Comparison of ENCODE assay signal across 20 mouse cellular contexts in the genomic region with DNA sequence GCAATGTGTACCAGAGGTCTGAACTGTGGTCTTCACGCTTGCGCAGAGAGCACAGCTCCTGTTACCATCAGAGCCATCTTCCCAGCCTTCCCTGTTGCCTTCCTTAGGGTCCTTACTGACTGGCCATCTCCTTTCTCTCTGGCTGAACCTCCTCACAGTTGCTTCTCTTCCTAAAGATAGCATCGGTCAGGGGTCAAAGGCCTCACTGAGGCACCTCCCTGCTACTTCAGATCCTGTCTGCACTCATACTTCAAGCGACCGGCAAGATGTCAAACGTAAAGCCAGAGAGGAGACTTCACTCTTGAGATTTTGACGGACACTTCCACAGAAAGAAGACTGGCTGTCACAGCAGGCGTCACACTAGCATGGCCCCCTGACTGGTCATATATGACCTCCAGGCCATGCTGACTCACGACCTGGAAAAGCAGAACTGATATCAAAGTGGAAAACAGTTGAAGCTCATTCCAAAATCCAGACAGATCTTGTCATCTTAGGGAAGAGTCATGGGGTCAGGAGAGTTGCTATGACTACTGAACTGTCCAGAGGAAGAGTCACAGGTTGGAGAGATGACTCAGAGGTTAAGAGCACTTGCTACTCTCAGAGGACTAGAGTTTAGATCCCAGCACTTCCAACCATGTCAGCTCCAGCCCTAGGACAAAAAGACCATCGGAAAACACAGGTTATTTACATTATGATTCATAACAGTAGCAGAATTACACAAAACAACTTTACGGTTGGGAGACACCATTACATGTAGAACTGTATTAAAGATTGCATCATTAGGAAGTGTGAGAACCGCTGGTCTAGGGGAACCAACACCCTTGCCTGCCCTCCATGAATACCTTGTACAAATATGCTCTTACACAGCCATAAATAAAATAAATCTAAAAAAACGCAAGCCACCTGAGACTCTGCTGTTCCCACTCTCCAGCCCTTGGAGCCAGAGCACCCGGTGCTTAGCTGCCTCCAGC. TPM values are rescaled to one million over a fixed set of nuclear protein-coding genes. Genes with fewer than 3 reads are reported as not detected.
DNase-seq lines count a peak whose midpoint lies in the region; TF ChIP-seq lines count a peak whose summit lies in the region.
"Had no signal": no experiment of that assay in that cellular context is flagged by ENCODE, and none has a peak within 500 bp of the region (broad histone marks: within the 10 kb centered on the region; RNA-seq: fewer than 3 reads in every experiment).

No protein-coding gene starts in this region.

- TF ChIP-seq POLR2A in cerebellum, adult 2 months (IDR thresholded peaks at IDR 0.05; ENCODE audit: borderline replicate concordance, insufficient read depth, low read length) = no peak
- no peak for TF ChIP-seq POLR2A in myocyte (IDR thresholded peaks at IDR 0.05; ENCODE audit: insufficient read length, low read depth)
- no peak for TF ChIP-seq POLR2A in thymus, adult 2 months (IDR thresholded peaks at IDR 0.05; ENCODE audit: control insufficient read depth, extremely low read depth, insufficient read depth, low read length, poor library complexity)

- DNase-seq in cerebellum, adult 8-10 months = peak; percentile 10
- DNase-seq in cerebellum, adult 2 months = no peak
- DNase-seq in 416B (ENCODE audit: low read depth) = peak; percentile 43
- peak; percentile 33 for DNase-seq in Muller cell, postnatal 12 days (ENCODE audit: inconsistent ontology term)
- DNase-seq in thymus, adult 2 months = no peak
- no peak for DNase-seq in thymus, postnatal 14 days
- DNase-seq: cerebellum, postnatal 14 days; gastrocnemius, adult 2 months; heart, postnatal 4 days; kidney, adult 2 months; kidney, postnatal 10 days; liver, embryonic 13.5 days; lung, embryonic 14.5 days had no signal

- H3K4me1 ChIP-seq in cerebellum, adult 2 months (ENCODE audit: control insufficient read depth, insufficient read depth, low read length) = peaks cover 22% of the 10 kb centered on the region
- peaks cover 12% of the 10 kb centered on the region for H3K4me1 ChIP-seq in thymus, adult 2 months (replicated peaks; ENCODE audit: control insufficient read depth, insufficient read depth, low read length)

- no peak overlapping the region for H3ac ChIP-seq in myocyte (ENCODE audit: control insufficient read depth, insufficient read length)

- no peak overlapping the region for H3K4me2 ChIP-seq in myocyte (ENCODE audit: low read depth)
- H3K4me2 ChIP-seq: embryonic facial prominence, embryonic 12.5 days; hindbrain, embryonic 14.5 days; lung, embryonic 14.5 days; neural tube, embryonic 15.5 days had no signal

- H3K4me3 ChIP-seq in cerebellum, adult 2 months (replicated peaks; ENCODE audit: insufficient read depth, low read depth, low read length) = no peak overlapping the region
- H3K4me3 ChIP-seq in myocyte = no peak overlapping the region
- no peak overlapping the region for H3K4me3 ChIP-seq in thymus, adult 2 months (ENCODE audit: control insufficient read depth, insufficient read depth, low read length)
- H3K4me3 ChIP-seq: embryonic facial prominence, embryonic 12.5 days; gastrocnemius, adult 2 months; heart, embryonic 10.5 days; left cerebral cortex, adult 2 months; neural tube, embryonic 15.5 days had no signal

- WGBS in cerebellum, adult 2 months = 91% methylated on average over 14 of the region's 14 CpGs
- WGBS in thymus, adult 2 months = 94% methylated on average over 14 of the region's 14 CpGs

- H3K27me3 ChIP-seq in cerebellum, adult 2 months (ENCODE audit: control insufficient read depth, insufficient read depth, low read length) = no peaks in the 10 kb centered on the region
- H3K27me3 ChIP-seq in myocyte (ENCODE audit: control insufficient read depth, insufficient read depth, insufficient read length) = no peaks in the 10 kb centered on the region
- H3K27me3 ChIP-seq in thymus, adult 2 months (ENCODE audit: control insufficient read depth, insufficient read depth, low read length) = no peaks in the 10 kb centered on the region
- H3K27me3 ChIP-seq: embryonic facial prominence, embryonic 12.5 days; forebrain, embryonic 13.5 days; liver, embryonic 13.5 days; neural tube, embryonic 15.5 days had no signal

- peaks cover 26% of the 10 kb centered on the region for H3K79me2 ChIP-seq in myocyte (ENCODE audit: control insufficient read depth, insufficient read depth)

- no peak overlapping the region for H3K27ac ChIP-seq in cerebellum, adult 2 months (ENCODE audit: insufficient read depth, low read length)
- no peak overlapping the region for H3K27ac ChIP-seq in thymus, adult 2 months (ENCODE audit: control insufficient read depth, insufficient read depth, low read length)
- H3K27ac ChIP-seq: embryonic facial prominence, embryonic 12.5 days; forebrain, embryonic 13.5 days; heart, embryonic 10.5 days; hindbrain, embryonic 14.5 days; left cerebral cortex, adult 2 months; liver, embryonic 13.5 days; neural tube, embryonic 15.5 days had no signal

- TF ChIP-seq CTCF in cerebellum, adult 2 months (IDR thresholded peaks at IDR 0.05; ENCODE audit: borderline replicate concordance, insufficient read depth, low read depth, low read length) = no peak
- no peak for TF ChIP-seq CTCF in thymus, adult 2 months (IDR thresholded peaks at IDR 0.05; ENCODE audit: borderline replicate concordance, control insufficient read depth, extremely low read depth, insufficient read depth, low read length, poor library complexity)

- H3K36me3 ChIP-seq in myocyte (ENCODE audit: control insufficient read depth, insufficient read depth) = no peaks in the 10 kb centered on the region
- no peaks in the 10 kb centered on the region for H3K36me3 ChIP-seq in thymus, adult 2 months (ENCODE audit: control insufficient read depth, insufficient read depth, low read length)
- H3K36me3 ChIP-seq: embryonic facial prominence, embryonic 12.5 days; heart, embryonic 10.5 days; neural tube, embryonic 15.5 days had no signal

TF ChIP-seq in myocyte, 11 proteins besides CTCF, POLR2A, EP300 and RAD21:
- TF ChIP-seq MAX (IDR thresholded peaks at IDR 0.05; ENCODE audit: low read depth) = no peak
- TF ChIP-seq CEBPB (IDR thresholded peaks at IDR 0.05; ENCODE audit: insufficient read depth, poor library complexity, severe bottlenecking) = peak; percentile 60
- TF ChIP-seq SRF (IDR thresholded peaks at IDR 0.05; ENCODE audit: control insufficient read depth, insufficient read length, low read depth) = no peak
- peak; percentile 30 for TF ChIP-seq USF1 (IDR thresholded peaks at IDR 0.05; ENCODE audit: low read depth)

RNA-seq across cellular contexts. Expression of a gene that starts 1.8 kb away (rescaled TPM):
- polyA plus RNA-seq in cerebellum, adult 2 months (2012; rRNA removed) = 63.5 and 68.6 TPM in 2 replicates
- 707 TPM for polyA plus RNA-seq in myocyte (2012; fragmentation: generic; extraction: Trizol)
- polyA plus RNA-seq in thymus, adult 2 months (2012; rRNA removed) = 60.5 and 61.7 TPM in 2 replicates

RNA-seq across cellular contexts. Expression of a gene that starts 25.0 kb away (rescaled TPM):
- 73.3 and 74.1 TPM in 2 replicates for polyA plus RNA-seq in cerebellum, adult 2 months (2012; rRNA removed)
- polyA plus RNA-seq in myocyte (2012; fragmentation: generic; extraction: Trizol) = 85.9 TPM
- 108 and 123 TPM in 2 replicates for polyA plus RNA-seq in thymus, adult 2 months (2012; rRNA removed)

RNA-seq across cellular contexts. Expression of a gene that starts 51.6 kb away (rescaled TPM):
- polyA plus RNA-seq in cerebellum, adult 2 months (2012; rRNA removed) = 109 and 114 TPM in 2 replicates
- 172 TPM for polyA plus RNA-seq in myocyte (2012; fragmentation: generic; extraction: Trizol)
- 168 and 179 TPM in 2 replicates for polyA plus RNA-seq in thymus, adult 2 months (2012; rRNA removed)

Comparison
In these comparisons a context has a peak if more than half of its experiments do, and no peak if none do; other contexts are left out.
1. DNase-seq: peak in cerebellum, adult 8-10 months (single experiment), 416B (single experiment) and Muller cell, postnatal 12 days (single experiment); none in cerebellum, adult 2 months (0 of 2), thymus, adult 2 months (single experiment) and thymus, postnatal 14 days (single experiment).
2. RNA of a gene that starts 1.8 kb away (polyA plus RNA-seq): 707 TPM in myocyte (single experiment); 63.5 to 68.6 TPM in cerebellum, adult 2 months and 60.5 to 61.7 TPM in thymus, adult 2 months; every median in the first group is over 10 times any median in the second.